Mouse (Mus musculus): Measurements from ENCODE around the gene Gm19668.
"Not testable (repeated sequence)": the region's sequence is repeated elsewhere in the genome, so short reads cannot be mapped to it uniquely, and the experiment has no call there.

DNA sequence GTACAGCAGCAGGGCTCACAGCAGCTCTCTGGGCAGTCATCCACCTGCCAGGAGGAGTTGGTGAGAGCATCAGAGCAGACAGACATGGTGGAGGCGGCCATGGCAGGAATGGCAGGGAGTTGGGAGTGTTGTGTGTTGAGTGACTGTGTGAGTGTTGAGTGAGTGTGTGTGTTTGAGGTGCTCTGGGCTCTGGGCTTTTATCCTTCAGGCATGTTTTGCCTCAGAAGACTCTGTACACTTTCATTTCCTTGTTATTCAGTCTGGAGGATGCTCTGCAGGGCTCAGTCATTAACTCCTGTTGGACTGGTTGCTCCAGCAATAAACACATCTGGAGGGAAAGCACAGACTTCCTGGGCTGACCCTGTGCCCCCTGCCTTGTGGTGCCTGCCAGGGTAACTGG is 39.4 kb downstream of the Gm19668 start, which contains the start of gene Gm3233:
- TF ChIP-seq CTCF (IDR thresholded peaks at IDR 0.05; ENCODE audit: low read depth, low read length); POLR2A (IDR thresholded peaks at IDR 0.05; ENCODE audit: borderline replicate concordance, low read depth, low read length): not testable (repeated sequence)

Data from bone marrow macrophage, adult 2 months (primary cell).